ENCODE assay signal across 8 mouse cellular contexts in the genomic region with DNA sequence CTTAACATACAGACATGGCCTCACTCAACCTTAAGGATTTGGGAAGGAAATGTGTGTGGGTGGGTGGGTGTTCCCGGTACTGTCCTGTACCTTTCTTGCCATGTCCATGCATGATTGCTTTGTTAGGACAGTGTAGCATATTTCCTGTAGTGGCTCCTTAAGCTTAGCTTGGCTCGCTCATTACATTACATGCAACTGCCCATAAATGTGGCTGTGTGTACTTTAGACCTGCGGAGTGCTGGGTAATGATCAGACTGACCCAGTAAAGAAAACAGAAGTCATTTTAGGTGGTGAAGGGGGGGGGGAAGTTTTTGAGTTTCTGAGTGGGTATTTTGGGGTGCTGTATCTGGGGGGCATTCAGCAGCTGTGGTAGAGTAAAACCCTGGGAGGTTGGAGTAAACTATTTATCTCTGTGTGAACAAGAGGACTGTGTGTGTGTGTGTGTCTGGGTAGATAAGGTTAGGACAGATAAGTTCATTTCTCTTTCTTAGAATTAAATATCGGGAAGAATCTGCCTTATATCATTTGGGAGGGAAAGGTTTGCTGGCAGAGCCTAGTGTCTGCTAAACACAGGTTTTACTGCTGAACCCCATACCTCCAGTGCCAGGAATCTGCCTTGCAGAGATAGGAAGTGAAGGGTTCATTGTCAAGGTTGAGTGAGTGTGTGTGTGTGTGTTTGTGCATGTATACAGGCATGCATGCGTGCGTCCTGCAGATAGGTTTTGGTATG. TPM values are rescaled to one million over a fixed set of nuclear protein-coding genes. Genes with fewer than 3 reads are reported as not detected.
DNase-seq lines count a peak whose midpoint lies in the region; ATAC-seq and TF ChIP-seq lines count a peak whose summit lies in the region.
"Had no signal": no experiment of that assay in that cellular context is flagged by ENCODE, and none has a peak within 500 bp of the region (broad histone marks: within the 10 kb centered on the region; RNA-seq: fewer than 3 reads in every experiment).

No protein-coding gene starts in this region.

- no peak for TF ChIP-seq CTCF in bone marrow macrophage, adult 2 months (IDR thresholded peaks at IDR 0.05; ENCODE audit: low read depth, low read length)

- ATAC-seq in hindbrain, embryonic 14.5 days (ENCODE audit: low FRiP score) = no peak
- ATAC-seq in limb, embryonic 15.5 days (ENCODE audit: insufficient number of reproducible peaks, low FRiP score, low TSS enrichment, low read depth) = no peak

- H3K9ac ChIP-seq in hindbrain, embryonic 14.5 days = no peak overlapping the region
- no peak overlapping the region for H3K9ac ChIP-seq in limb, embryonic 15.5 days

- 91% methylated on average over 6 of the region's 6 CpGs for WGBS in hindbrain, embryonic 10.5 days
- WGBS in hindbrain, embryonic 14.5 days = 89% methylated on average over 6 of the region's 6 CpGs
- 74% methylated on average over 6 of the region's 6 CpGs for WGBS in limb, embryonic 15.5 days

- TF ChIP-seq POLR2A in bone marrow macrophage, adult 2 months (IDR thresholded peaks at IDR 0.05; ENCODE audit: borderline replicate concordance, low read depth, low read length) = no peak

- H3K4me2 ChIP-seq in hindbrain, embryonic 14.5 days (replicated peaks) = no peak overlapping the region
- no peak overlapping the region for H3K4me2 ChIP-seq in limb, embryonic 15.5 days

- H3K27ac ChIP-seq in hindbrain, embryonic 10.5 days = peak overlapping the region; percentile 59; the same call in 1 of the 2 replicates
- H3K27ac ChIP-seq in hindbrain, embryonic 14.5 days = no peak overlapping the region
- H3K27ac ChIP-seq in bone marrow macrophage, adult 2 months (ENCODE audit: insufficient read depth, low read depth, low read length) = peak overlapping the region; percentile 58
- 0 out of 2 replicates have a peak overlapping the region, but pooled peaks have one; percentile 4 for H3K27ac ChIP-seq in limb, embryonic 15.5 days

- no peak overlapping the region for H3K4me3 ChIP-seq in hindbrain, embryonic 10.5 days
- H3K4me3 ChIP-seq in hindbrain, embryonic 14.5 days (replicated peaks; ENCODE audit: low read length) = no peak overlapping the region
- no peak overlapping the region for H3K4me3 ChIP-seq in bone marrow macrophage, adult 2 months (ENCODE audit: insufficient read depth, low read length)
- no peak overlapping the region for H3K4me3 ChIP-seq in limb, embryonic 15.5 days

- no peaks in the 10 kb centered on the region for H3K9me3 ChIP-seq in hindbrain, embryonic 10.5 days
- H3K9me3 ChIP-seq in hindbrain, embryonic 14.5 days (ENCODE audit: control insufficient read depth, low read length) = no peaks in the 10 kb centered on the region
- H3K9me3 ChIP-seq in limb, embryonic 15.5 days = no peaks in the 10 kb centered on the region

- no peak for DNase-seq in hindbrain, embryonic 10.5 days (ENCODE audit: low spot score)
- DNase-seq in hindbrain, embryonic 14.5 days (ENCODE audit: low spot score) = no peak
- DNase-seq in 416B (ENCODE audit: low read depth) = peak; percentile 34
- no peak for DNase-seq in right cerebral cortex, postnatal 36 days (ENCODE audit: low spot score in 2 of 2)
- no peak for DNase-seq in cerebellum, postnatal 25 days
- DNase-seq: cerebellum, adult 9-11 months had no signal

- H3K4me1 ChIP-seq in hindbrain, embryonic 10.5 days (replicated peaks) = peaks cover 57% of the 10 kb centered on the region
- peaks cover 27% of the 10 kb centered on the region for H3K4me1 ChIP-seq in hindbrain, embryonic 14.5 days (replicated peaks; ENCODE audit: control insufficient read depth, insufficient read depth, low read length)
- peaks cover 24% of the 10 kb centered on the region for H3K4me1 ChIP-seq in bone marrow macrophage, adult 2 months (ENCODE audit: control insufficient read depth, insufficient read depth, low read length)
- H3K4me1 ChIP-seq in limb, embryonic 15.5 days = peaks cover 46% of the 10 kb centered on the region

- H3K36me3 ChIP-seq in hindbrain, embryonic 10.5 days = no peaks in the 10 kb centered on the region
- no peaks in the 10 kb centered on the region for H3K36me3 ChIP-seq in hindbrain, embryonic 14.5 days (replicated peaks; ENCODE audit: control insufficient read depth, insufficient read depth)
- H3K36me3 ChIP-seq in limb, embryonic 15.5 days = no peaks in the 10 kb centered on the region

- H3K27me3 ChIP-seq in hindbrain, embryonic 10.5 days (ENCODE audit: insufficient read depth, poor library complexity, severe bottlenecking) = peaks cover 58% of the 10 kb centered on the region
- peaks cover 4% of the 10 kb centered on the region; the same call in 1 of the 2 replicates for H3K27me3 ChIP-seq in hindbrain, embryonic 14.5 days (ENCODE audit: control insufficient read depth, insufficient read depth, low read length)
- no peaks in the 10 kb centered on the region for H3K27me3 ChIP-seq in limb, embryonic 15.5 days

RNA-seq across cellular contexts. Expression of a gene that starts 4.6 kb away (rescaled TPM):
- 38.3 and 44.1 TPM in 2 replicates for polyA plus RNA-seq in hindbrain, embryonic 10.5 days (2016; fragmentation: Nextera tagmentation; extraction: Ambion mirVana)
- polyA plus RNA-seq in hindbrain, embryonic 14.5 days (2014; fragmentation: Nextera tagmentation; extraction: Ambion mirVana) = 35.5 and 39.5 TPM in 2 replicates
- 5.5 and 5.7 TPM in 2 replicates for polyA plus RNA-seq in bone marrow macrophage, adult 2 months (2012; ENCODE audit: insufficient read depth, insufficient read length, missing spikeins)
- polyA plus RNA-seq in limb, embryonic 15.5 days (2015; fragmentation: Nextera tagmentation; extraction: Ambion mirVana) = 28.8 and 50.3 TPM in 2 replicates
